Mouse (Mus musculus) heart, embryonic 16.5 days (tissue): ENCODE measurements at regions not wholly inside any gene's neighbourhood (a gene's known extent, or its start where the extent isn't known, plus 50 kb on each side); places are given as distances from the start of the nearest gene placed in this dataset.
A peak's percentile ranks its signal among the peaks of the same experiment; 100 is the strongest.

ENCODE experiments used
- ATAC-seq: fragments of 200-750 bp; cut with Nextera tagmentation; replicated peaks from 2 replicates; pipeline ENCODE4 v1.8.0; 2017; ENCODE audit warnings: moderate number of reproducible peaks; ENCODE audit not compliant: insufficient read depth, low FRiP score; ENCODE audit errors: extremely low read depth
- H3K27ac ChIP-seq: fragments of 300-500 bp; sonication (generic); 2 replicates; pipeline ENCODE4 v1.5.1; 2014; ENCODE audit warnings: mild to moderate bottlenecking, low read length, control low read depth, moderate library complexity
- H3K27me3 ChIP-seq: fragments of 300-500 bp; sonication (generic); 2 replicates; pipeline ENCODE4 v1.6.1; 2014; ENCODE audit warnings: low read length, mixed read lengths; ENCODE audit not compliant: control insufficient read depth, insufficient read depth
- H3K36me3 ChIP-seq: fragments of 300-500 bp; sonication (generic); 2 replicates; pipeline ENCODE4 v1.6.1; 2014; ENCODE audit not compliant: control insufficient read depth, insufficient read depth
- H3K4me1 ChIP-seq: fragments of 300-500 bp; sonication (generic); 2 replicates; pipeline ENCODE4 v1.6.1; 2014; ENCODE audit warnings: low read length, mixed read lengths; ENCODE audit not compliant: control insufficient read depth, insufficient read depth
- H3K4me2 ChIP-seq: fragments of 300-500 bp; sonication (generic); 2 replicates; pipeline ENCODE4 v1.6.1; 2014; ENCODE audit warnings: low read depth, mild to moderate bottlenecking, control low read depth, low read length
- H3K4me3 ChIP-seq: fragments of 300-500 bp; sonication (generic); 2 replicates; pipeline ENCODE4 v1.5.1; 2014; ENCODE audit warnings: mild to moderate bottlenecking, control low read depth, low read length
- H3K9ac ChIP-seq: fragments of 300-500 bp; sonication (generic); 2 replicates; pipeline ENCODE4 v1.6.1; 2014; ENCODE audit warnings: low read length, control low read depth
- H3K9me3 ChIP-seq: fragments of 300-500 bp; sonication (generic); replicated peaks from 2 replicates; pipeline ENCODE4 v1.6.1; 2016; ENCODE audit warnings: low read length; ENCODE audit not compliant: control insufficient read depth
- WGBS: fragments of 180-500 bp; shearing (Covaris S2); extraction: QIAGEN DNeasy Blood & Tissue Kit; methylation state at CpG from one replicate; pipeline ENCODE4 v1.1.7; 2014; 5-methylcytosine and 5-hydroxymethylcytosine counted together

DNA sequence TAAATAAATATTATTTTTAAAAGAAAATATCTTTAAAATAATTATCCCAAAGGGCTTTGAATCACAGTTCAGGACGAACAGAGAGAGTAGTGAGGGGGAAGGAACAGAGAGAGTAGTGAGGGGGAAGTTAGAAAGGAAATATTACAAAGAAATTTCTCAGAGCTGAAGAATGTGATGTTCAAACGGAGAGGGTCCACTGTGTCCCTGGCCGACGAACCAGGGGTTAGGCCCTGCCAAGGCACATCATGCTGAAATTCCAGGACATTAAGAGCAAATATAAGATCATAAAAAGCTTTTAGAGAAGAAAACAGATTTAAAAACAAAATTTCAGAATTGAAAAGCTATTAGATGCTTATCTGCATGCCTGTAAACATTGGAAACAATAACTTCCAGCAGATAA, 61.6 kb downstream of the Skor1 start:
- H3K9ac ChIP-seq = no peak overlapping the region
- no peak overlapping the region for H3K4me2 ChIP-seq
- peaks cover 14% of the 10 kb centered on the region for H3K4me1 ChIP-seq
- 69% methylated on average over 4 of the region's 4 CpGs for WGBS
- ATAC-seq = no peak
- H3K36me3 ChIP-seq = no peaks in the 10 kb centered on the region
- no peak overlapping the region for H3K4me3 ChIP-seq
- H3K9me3 ChIP-seq = no peaks in the 10 kb centered on the region
- no peak overlapping the region for H3K27ac ChIP-seq
- H3K27me3 ChIP-seq = no peaks in the 10 kb centered on the region

DNA sequence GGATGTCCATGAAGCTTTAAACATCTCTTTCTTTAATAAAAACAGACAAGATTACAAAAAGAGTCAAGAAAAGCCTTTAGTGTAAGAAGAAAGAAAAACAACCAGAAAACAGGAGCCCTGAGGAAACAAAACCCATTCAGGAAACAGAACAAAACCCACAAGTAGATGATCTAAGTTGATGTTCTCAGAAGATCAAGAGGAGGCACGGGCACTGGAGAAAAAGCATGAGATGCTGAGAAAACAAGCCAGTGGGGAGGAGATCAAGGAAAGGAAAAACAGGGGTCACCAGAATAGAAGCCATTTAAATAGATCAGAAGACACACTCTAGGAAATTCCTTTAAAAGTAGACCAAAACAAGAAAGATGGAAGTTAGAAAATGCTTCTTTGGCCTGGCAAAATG, 62.1 kb downstream of the Skor1 start:
- no peak overlapping the region for H3K4me3 ChIP-seq
- H3K4me1 ChIP-seq = peaks cover 11% of the 10 kb centered on the region
- no peak overlapping the region for H3K27ac ChIP-seq
- no peak overlapping the region for H3K9ac ChIP-seq
- no peak for ATAC-seq
- H3K27me3 ChIP-seq = no peaks in the 10 kb centered on the region
- H3K9me3 ChIP-seq = no peaks in the 10 kb centered on the region
- WGBS = 52% methylated on average over 1 of the region's 1 CpGs
- no peak overlapping the region for H3K4me2 ChIP-seq
- no peaks in the 10 kb centered on the region for H3K36me3 ChIP-seq

GRCm38 (mm10) chr9:63082830-63083229, 65.9 kb downstream of the Skor1 start:
- Histone ChIP-seq H3K4me1 (no peaks in the 10 kb centered on the region), H3K4me2 (no peak overlapping the region), H3K9me3 (no peaks in the 10 kb centered on the region), H3K9ac (no peak overlapping the region), H3K27me3 (no peaks in the 10 kb centered on the region), H3K4me3 (no peak overlapping the region), H3K36me3 (no peaks in the 10 kb centered on the region), H3K27ac (no peak overlapping the region)
- no peak for ATAC-seq
- 82% methylated on average over 7 of the region's 7 CpGs for WGBS

GRCm38 (mm10) chr9:63082311-63082710, 66.5 kb downstream of the Skor1 start:
- Histone ChIP-seq H3K36me3 (no peaks in the 10 kb centered on the region), H3K4me3 (no peak overlapping the region), H3K27ac (no peak overlapping the region), H3K4me1 (no peaks in the 10 kb centered on the region), H3K4me2 (no peak overlapping the region), H3K27me3 (no peaks in the 10 kb centered on the region), H3K9ac (no peak overlapping the region), H3K9me3 (no peaks in the 10 kb centered on the region)
- ATAC-seq = no peak
- WGBS = 84% methylated on average over 3 of the region's 3 CpGs

- no peaks in the 10 kb centered on the region for H3K36me3 ChIP-seq
- peaks cover 2% of the 10 kb centered on the region for H3K4me1 ChIP-seq
- no peaks in the 10 kb centered on the region for H3K9me3 ChIP-seq
- WGBS = 93% methylated on average over 5 of the region's 5 CpGs
- ATAC-seq = no peak
- H3K27me3 ChIP-seq = no peaks in the 10 kb centered on the region
- no peak overlapping the region for H3K27ac ChIP-seq
- H3K9ac ChIP-seq = no peak overlapping the region
- no peak overlapping the region for H3K4me2 ChIP-seq
- H3K4me3 ChIP-seq = no peak overlapping the region
These were observed 68.4 kb downstream of the Skor1 start for GRCm38 (mm10) chr9:63080406-63080805.

- Histone ChIP-seq H3K4me1 (peaks cover 28% of the 10 kb centered on the region), H3K9ac (no peak overlapping the region), H3K27ac (peak overlapping the region; percentile 34), H3K27me3 (no peaks in the 10 kb centered on the region), H3K4me3 (no peak overlapping the region), H3K9me3 (no peaks in the 10 kb centered on the region), H3K4me2 (no peak overlapping the region), H3K36me3 (no peaks in the 10 kb centered on the region)
- ATAC-seq = peak; percentile 84
- 11% methylated on average over 5 of the region's 5 CpGs for WGBS
These were observed 73.5 kb downstream of the Skor1 start for GRCm38 (mm10) chr9:63075252-63075651.

DNA sequence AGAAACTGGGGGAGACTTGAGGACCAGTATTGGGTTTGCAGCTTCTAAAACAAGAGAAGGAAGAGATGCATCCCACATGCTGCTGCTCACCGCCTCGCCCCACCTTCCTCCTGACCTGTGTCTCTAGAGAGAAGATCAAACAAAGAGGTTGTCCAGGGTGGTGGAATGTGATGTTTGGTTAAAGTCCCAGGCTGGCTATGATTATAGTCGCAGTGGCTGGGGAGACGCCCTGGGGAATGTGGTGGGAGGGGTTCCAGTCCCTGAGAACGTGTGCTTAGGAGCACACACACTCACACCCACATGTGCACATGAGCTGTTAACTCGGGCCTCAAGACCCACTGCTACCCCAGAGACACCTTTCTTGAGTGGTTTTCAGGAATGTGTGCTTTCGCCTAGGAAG, 74.0 kb downstream of the Skor1 start:
- no peak overlapping the region for H3K4me3 ChIP-seq
- no peaks in the 10 kb centered on the region for H3K9me3 ChIP-seq
- peak overlapping the region; percentile 7; the same call in 1 of the 2 replicates for H3K4me2 ChIP-seq
- no peaks in the 10 kb centered on the region for H3K27me3 ChIP-seq
- H3K4me1 ChIP-seq = peaks cover 28% of the 10 kb centered on the region
- H3K9ac ChIP-seq = no peak overlapping the region
- WGBS = 38% methylated on average over 7 of the region's 7 CpGs
- H3K36me3 ChIP-seq = no peaks in the 10 kb centered on the region
- peak overlapping the region; percentile 7; the same call in 1 of the 2 replicates for H3K27ac ChIP-seq
- ATAC-seq = 0 out of 2 replicates have a peak, but pooled peaks have one; percentile 35

- Histone ChIP-seq H3K27me3 (no peaks in the 10 kb centered on the region), H3K4me3 (no peak overlapping the region), H3K4me1 (peaks cover 28% of the 10 kb centered on the region), H3K36me3 (no peaks in the 10 kb centered on the region), H3K4me2 (peak overlapping the region; percentile 36), H3K9me3 (no peaks in the 10 kb centered on the region), H3K9ac (no peak overlapping the region), H3K27ac (peak overlapping the region; percentile 7; the same call in 1 of the 2 replicates)
- WGBS = 29% methylated on average over 10 of the region's 10 CpGs
- no peak for ATAC-seq
These were observed 74.6 kb downstream of the Skor1 start for GRCm38 (mm10) chr9:63074023-63074750.

GRCm38 (mm10) chr9:63071032-63071431, 77.7 kb downstream of the Skor1 start:
- Histone ChIP-seq H3K4me1 (peaks cover 28% of the 10 kb centered on the region), H3K4me2 (peak overlapping the region; percentile 18; the same call in 1 of the 2 replicates), H3K27me3 (no peaks in the 10 kb centered on the region), H3K9ac (peak overlapping the region; percentile 27; the same call in 1 of the 2 replicates), H3K9me3 (no peaks in the 10 kb centered on the region), H3K4me3 (no peak overlapping the region), H3K36me3 (no peaks in the 10 kb centered on the region), H3K27ac (0 out of 2 replicates have a peak overlapping the region, but pooled peaks have one; percentile 28)
- ATAC-seq = no peak
- 25% methylated on average over 6 of the region's 6 CpGs for WGBS
